Mouse (Mus musculus): Measurements from ENCODE around the gene Wwc2.
"Not testable (repeated sequence)": the region's sequence is repeated elsewhere in the genome, so short reads cannot be mapped to it uniquely, and the experiment has no call there.

Gene Wwc2

GRCm38 (mm10) chr8:47851824-47852502 is 138.8 kb downstream of the Wwc2 start:
- peak; percentile 20 to 23 for DNase-seq (ENCODE audit: low spot score in 2 of 2)

DNA sequence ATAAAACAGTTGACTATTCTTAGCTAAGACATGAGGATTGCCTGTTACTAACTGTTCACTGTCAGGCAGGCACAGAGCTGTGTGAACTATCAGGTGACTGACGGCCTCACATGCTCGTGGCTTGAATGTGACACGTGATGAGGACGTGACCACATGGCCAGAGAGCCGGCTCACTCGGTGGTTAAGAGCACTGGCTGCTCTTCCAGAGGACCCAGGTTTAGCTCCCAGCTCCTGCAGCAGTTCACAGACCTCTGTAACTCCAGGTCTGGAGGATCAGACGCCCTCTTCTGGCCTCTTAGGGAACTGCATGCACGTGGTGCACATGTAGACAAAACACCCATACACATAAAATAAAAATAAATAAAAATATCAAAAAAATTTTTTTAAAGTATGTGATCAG is 140.9 kb downstream of the Wwc2 start:
- DNase-seq (ENCODE audit: low spot score in 2 of 2): no peak

GRCm38 (mm10) chr8:47847931-47848330 is 142.8 kb downstream of the Wwc2 start:
- no peak for DNase-seq (ENCODE audit: low spot score in 2 of 2)

DNA sequence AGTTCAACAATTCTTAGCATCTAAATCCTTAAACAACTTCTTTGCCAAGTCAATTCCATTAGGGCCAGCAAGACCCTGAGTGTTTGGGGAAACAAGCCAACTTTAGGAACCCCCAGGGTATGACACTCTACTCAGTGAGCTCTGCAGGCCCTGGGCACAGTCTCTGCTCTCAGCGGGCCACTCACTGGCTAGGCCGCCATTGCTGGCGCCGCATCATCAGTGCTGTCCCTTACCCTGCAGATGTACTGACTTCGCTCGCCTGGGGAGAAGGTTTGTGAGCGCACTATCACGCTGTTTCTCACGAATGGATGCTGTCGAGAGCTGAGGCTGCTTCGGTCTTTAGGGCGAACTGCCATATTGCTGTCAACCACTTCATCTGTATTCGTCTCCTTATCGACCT is 143.6 kb downstream of the Wwc2 start:
- no peak for DNase-seq (ENCODE audit: low spot score in 2 of 2)

DNA sequence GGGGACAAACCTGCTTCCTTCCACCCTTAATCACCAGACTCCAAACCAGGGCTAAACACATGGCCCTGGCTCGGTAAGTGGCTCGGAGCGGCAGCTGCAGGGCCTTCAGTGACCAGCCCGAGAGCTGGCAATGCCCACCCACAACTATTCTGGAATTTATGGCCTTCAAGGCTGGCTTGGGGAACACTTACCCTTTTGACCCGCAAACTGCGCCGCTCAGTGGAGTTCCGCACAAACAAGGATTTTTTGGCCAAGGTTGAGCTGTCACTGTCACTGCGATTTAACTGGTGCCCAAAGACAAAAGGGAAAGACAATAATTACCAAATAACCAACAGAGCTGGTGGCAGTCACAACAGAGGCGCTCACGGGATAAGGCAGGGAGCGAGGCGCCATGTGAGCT is 144.8 kb downstream of the Wwc2 start:
- DNase-seq (ENCODE audit: low spot score in 2 of 2): no peak

DNA sequence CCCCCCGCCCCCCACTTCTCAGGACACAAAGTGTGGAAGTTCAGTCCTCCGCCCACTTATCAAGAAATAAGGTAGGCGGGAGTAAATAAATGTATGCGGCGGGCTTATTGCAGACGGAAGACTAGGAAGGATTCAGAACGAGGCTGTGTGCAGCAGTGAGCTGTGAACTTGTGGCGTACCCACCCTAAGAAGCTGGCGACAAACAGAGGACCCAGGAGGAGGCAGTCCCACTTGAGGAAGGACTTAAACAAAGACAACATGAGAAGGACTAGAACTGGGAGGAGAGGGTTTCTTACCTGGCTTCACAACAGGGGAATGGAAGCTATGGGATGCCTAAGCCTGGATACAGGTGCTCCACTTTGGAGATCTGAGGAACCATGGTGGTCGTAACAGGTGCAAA is 147.1 kb downstream of the Wwc2 start:
- no peak for DNase-seq (ENCODE audit: low spot score in 2 of 2)

GRCm38 (mm10) chr8:47843063-47843462 is 147.7 kb downstream of the Wwc2 start:
- no peak for DNase-seq (ENCODE audit: low spot score in 2 of 2)

DNA sequence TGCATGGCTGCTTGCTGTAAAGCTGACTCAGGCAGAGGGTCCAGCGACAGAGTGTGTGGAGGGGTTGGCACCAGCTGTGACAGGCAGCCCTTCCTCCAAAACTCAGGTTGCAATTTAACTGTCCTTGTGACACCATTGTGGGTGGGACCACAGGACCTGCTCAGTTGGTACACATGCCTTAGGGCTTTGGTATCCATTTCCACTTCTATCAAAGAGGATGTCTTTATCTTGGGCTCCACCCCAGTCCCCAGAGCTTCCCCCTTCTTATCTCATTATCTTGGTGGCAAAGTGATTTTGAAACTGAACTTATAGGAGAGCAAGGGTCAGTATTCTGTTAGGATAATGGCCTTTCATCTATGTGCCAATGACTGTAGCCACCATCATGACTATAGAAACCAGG is 156.8 kb downstream of the Wwc2 start:
- DNase-seq (ENCODE audit: low spot score in 2 of 2): no peak

DNA sequence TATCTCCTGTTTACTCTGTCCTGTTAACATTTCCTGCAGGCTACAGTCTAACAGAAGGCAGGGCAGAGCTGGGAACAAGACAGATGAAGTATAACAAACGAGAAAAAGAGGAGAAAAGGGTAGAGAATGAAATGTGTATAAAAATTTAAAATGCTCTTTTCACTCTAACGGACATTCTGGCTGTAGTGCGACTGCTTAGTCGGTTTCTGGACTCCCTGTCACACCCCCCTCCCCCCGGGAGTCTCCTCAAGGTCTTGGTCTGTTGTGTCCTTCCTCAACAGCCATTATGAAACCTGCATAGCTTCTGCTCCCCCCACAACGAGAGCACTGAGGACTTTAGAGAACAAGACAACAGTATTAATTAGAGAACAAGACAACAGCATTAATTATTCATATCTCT is 158.1 kb downstream of the Wwc2 start:
- DNase-seq (ENCODE audit: low spot score in 2 of 2): no peak

DNA sequence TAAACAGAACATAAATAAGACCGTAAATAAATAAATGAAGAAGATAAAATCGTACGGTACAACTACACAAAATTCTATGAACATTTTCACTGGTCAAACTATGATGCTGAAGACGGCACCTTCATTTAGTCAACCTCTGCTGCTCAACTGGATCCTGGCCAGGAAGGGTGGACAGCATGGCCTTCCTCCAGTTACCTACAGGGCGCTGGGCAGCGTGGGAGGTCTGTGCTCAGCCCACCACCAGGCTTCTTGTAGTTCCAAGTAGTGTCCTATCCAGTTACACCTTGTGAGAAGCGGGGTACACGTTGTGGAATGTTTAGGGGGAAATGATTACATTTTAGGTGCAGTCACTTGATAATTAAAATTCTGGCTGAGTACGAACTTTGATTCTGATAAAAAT is 163.8 kb downstream of the Wwc2 start:
- no peak for DNase-seq (ENCODE audit: low spot score in 2 of 2)

DNA sequence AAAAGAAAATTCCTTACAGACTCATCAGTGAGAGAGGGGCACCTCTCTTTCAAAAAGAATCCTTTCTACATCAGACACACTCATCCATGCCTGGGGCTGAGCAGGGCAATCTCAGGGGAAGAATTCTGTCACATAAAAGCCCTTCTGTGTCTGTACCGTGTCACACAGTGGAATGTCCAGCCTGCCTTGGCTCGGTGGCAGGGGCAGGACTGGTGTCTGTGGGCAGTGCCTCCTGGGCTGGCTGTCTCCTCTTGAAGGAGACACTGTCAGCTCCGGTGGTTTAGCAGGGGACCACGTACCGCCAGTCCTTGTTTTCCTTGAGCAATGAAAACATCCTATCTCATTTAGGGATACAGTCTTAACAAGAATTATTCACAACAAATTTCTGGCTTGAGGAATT is 165.1 kb downstream of the Wwc2 start:
- DNase-seq (ENCODE audit: low spot score in 2 of 2): no peak

GRCm38 (mm10) chr8:47824182-47824581 is 166.5 kb downstream of the Wwc2 start, which contains the start of gene Cldn22:
TSS of gene Cldn22 (plus strand) at chr8:47824482.
- DNase-seq (ENCODE audit: low spot score in 2 of 2): no peak

DNA sequence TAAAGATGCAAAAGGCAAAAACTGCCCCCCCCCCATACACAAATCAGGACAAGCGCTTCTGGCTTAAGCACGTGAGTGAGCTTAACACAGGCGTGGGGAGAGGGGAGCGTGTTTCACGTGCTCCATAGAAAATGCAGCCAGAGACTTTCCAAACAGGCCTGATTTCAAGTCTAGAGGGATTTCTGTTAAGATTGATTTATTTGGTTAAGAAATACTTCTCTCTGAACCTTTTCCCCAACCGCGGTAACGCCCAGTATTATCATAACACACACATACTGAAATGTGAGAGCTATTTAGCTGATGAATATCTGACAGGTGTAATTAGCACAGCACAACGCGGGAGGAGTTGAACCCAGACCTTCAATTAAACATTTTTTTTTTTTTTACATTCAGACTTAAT is 166.9 kb downstream of the Wwc2 start:
- DNase-seq (ENCODE audit: low spot score in 2 of 2): no peak

DNA sequence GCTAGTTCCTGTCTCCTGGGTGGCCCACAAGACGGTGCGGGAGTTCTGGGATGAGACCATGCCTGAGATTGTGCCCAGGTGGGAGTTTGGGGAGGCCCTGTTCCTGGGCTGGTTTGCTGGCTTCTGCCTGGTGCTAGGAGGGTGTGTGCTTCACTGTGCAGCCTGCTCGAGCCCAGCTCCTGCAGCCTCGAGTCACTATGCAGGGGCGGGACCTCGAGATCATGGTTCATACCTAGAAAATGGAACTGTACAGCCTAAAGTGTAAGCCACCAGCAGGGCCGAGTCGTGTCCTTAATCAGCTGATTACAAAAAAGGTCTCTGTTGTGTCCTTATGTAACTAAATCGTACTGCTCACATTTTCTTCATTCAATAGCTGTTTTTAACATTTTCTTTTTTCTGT is 168.2 kb downstream of the Wwc2 start:
- not testable (repeated sequence) for DNase-seq (ENCODE audit: low spot score in 2 of 2)

DNA sequence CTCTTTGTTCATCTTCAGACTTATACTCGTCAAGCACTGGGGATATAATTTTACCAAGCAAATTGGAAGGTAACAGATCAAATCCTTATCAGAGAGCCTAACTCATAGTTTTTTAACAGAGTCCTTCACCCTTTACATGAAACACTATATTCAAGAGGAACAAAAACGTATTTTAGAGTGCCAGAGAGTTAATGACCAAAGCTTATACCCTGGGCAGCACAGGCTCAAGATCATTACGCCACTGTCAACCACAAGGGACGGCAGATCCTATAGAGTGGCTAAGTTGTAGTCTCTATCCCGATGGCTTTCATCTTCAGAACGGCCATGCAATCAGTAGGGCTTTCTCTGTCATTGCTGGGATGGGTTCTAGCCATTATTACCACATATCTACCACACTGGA is 168.9 kb downstream of the Wwc2 start, which contains the start of gene Cldn24:
Gene Cldn24 (plus strand): TSS at position 301 of the 400 bp plus-strand sequence.
- no peak for DNase-seq (ENCODE audit: low spot score in 2 of 2)

- no peak for DNase-seq (ENCODE audit: low spot score in 2 of 2)
Observed at GRCm38 (mm10) chr8:47820914-47821772, 169.6 kb downstream of the Wwc2 start.

- DNase-seq (ENCODE audit: low spot score in 2 of 2): no peak
Observed at GRCm38 (mm10) chr8:47819034-47819433, 171.7 kb downstream of the Wwc2 start.

DNA sequence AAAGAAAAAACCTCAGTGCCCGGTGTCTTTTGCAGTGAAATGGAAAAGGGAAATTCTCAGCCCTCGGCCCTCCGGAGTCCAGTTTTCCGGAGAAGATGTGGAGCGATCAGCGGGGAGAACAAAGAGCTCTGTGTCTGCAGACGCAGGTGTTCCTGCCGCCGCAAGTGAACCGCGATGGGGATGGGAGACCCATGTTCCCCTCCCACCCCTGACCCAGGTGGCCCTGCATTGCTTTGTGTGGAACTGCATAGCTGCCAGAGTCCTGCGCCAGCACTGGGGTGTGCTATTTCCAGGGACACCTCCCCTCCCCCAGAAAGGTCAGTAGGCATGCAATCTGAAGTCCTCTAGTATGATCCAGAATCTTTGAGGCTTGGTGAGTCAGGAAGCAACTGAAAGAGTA is 179.5 kb downstream of the Wwc2 start:
- no peak for DNase-seq (ENCODE audit: low spot score in 2 of 2)

DNA sequence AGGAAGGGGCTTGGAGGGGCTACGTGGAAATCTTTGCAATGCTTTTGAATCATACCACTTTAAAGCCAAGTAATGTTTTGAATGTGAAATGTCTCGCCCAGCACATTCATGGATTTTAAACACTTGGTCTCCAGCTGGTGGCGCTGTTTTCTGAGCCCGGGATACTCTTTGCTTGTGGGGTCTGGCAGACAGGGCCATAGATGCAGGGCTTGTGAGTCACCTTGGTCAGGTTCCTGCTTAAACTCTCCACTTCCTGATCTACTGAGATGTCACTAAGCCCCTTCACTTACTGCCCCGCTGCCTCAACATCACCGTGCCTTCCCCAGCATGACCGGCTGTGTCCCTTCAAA is 180.1 kb downstream of the Wwc2 start:
- no peak for DNase-seq (ENCODE audit: low spot score in 2 of 2)

GRCm38 (mm10) chr8:47809970-47810665 is 180.6 kb downstream of the Wwc2 start:
- no peak for DNase-seq (ENCODE audit: low spot score in 2 of 2)

DNA sequence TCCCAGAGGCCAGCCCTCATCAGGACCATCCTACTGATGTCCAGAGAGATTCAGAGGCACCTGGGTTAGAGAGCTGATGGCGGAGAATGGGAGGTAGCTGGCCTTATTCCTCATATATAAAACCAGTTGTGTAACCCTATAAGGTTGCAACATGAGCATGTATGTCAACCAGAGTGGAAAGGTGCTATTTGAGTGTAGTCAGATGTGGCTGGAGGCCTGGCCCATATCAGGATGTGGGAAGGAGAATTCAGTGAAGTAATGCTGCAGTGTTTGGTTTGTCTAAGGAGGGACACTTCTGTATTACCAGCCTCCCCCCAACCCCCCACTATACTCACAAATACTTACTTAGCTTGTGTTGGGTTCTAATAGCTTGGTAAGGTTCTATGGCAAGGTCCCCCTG is 186.5 kb downstream of the Wwc2 start:
- no peak for DNase-seq (ENCODE audit: low spot score in 2 of 2)

- DNase-seq (ENCODE audit: low spot score in 2 of 2): no peak
Observed at GRCm38 (mm10) chr8:47802349-47802748, 188.4 kb downstream of the Wwc2 start.

DNA sequence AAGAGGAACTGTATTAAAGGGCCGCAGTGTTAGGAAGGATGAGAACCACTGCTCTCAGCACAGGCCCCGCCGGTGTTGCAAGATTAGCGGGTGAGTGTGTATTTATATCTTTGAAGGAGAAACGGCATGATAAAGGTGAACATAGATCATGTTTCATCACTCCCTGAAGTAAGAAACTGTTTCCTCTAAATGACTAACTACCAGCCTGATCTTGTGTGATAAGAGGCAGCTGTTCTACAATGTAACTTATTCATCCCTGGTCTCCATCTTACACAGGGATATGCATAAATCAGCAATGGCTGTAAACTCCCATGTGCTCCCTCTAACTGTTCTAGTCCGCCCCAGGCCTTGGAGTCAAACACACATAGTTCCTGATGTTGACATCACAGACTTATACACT is 191.3 kb downstream of the Wwc2 start:
- no peak for DNase-seq (ENCODE audit: low spot score in 2 of 2)

Measured in frontal cortex, postnatal 36 days (tissue).